Mouse (Mus musculus): ENCODE data around the gene Nt5c3b.

DNA sequence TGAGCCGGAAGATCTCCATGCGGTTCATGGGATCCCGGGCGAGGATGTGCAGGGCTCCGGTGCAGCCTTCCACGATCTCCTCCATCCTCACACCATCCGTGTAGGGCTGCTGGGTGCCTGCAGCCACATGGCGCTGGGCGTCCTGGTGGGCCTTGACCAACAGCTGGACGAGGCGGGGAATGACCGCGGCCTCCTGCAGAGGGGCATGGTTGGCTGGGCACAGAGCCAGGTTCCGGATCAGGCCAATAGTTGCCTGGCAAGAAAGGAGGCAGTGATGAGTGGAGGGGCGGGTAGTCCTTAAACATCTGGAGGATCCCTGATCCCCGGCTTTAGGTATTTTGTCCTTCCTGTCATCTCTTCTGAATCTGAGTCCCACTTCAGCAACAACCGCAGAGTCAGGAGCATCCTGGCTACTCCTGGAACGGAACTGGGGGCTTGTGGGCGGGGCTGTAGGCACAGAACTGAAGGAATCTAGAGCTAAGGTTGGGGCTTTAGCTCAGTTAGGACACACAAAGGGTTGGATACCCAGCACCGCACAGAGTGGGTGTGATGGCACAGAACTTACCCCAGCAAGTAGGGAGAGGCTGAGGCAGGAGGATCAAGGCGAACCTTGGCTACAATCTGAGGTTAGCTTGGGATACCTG, 64.7 kb downstream of the Nt5c3b start:
- TF ChIP-seq CTCF (IDR thresholded peaks at IDR 0.05; ENCODE audit: control insufficient read depth, insufficient read depth, insufficient read length) (no peak), MAX (IDR thresholded peaks at IDR 0.05) (no peak), CEBPB (IDR thresholded peaks at IDR 0.05; ENCODE audit: low read depth) (no peak), USF1 (IDR thresholded peaks at IDR 0.05; ENCODE audit: low read depth) (no peak), FOSL1 (IDR thresholded peaks at IDR 0.05; ENCODE audit: insufficient read depth, low read length, poor library complexity, severe bottlenecking) (no peak), MYOD1 (IDR thresholded peaks at IDR 0.05; ENCODE audit: control insufficient read depth, insufficient read length, low read depth) (no peak)
